Mouse (Mus musculus) ES-CJ7 (cell line): ENCODE results near the gene Btnl2.

ENCODE experiments used
- DNase-seq: peaks from one replicate; pipeline ENCODE4 v3.0.0; 2011; ENCODE audit warnings: low read depth, low spot score

The Btnl2 gene

DNA sequence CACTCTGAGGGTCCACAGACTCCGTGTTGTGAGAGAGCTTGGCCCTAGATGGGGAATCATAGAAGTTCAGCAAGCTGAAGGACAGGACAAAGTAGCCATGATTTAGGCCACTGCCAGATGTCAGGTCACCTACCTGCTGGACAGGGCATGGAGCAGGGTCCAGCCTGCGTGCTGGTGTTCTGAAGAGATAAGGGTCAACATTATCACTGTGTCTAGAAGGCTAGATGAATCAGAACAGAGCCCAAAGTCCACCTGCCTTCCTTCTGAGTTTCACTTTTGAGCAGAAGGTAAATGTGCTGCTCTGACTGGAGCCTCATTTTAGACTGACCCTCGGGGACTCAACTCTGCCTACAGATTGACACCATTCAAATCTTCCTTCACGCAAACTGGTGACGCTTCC, at the start of gene Btnl2:
Gene Btnl2 (plus strand): TSS at position 284 of the 400 bp plus-strand sequence.
- DNase-seq: no peak

DNA sequence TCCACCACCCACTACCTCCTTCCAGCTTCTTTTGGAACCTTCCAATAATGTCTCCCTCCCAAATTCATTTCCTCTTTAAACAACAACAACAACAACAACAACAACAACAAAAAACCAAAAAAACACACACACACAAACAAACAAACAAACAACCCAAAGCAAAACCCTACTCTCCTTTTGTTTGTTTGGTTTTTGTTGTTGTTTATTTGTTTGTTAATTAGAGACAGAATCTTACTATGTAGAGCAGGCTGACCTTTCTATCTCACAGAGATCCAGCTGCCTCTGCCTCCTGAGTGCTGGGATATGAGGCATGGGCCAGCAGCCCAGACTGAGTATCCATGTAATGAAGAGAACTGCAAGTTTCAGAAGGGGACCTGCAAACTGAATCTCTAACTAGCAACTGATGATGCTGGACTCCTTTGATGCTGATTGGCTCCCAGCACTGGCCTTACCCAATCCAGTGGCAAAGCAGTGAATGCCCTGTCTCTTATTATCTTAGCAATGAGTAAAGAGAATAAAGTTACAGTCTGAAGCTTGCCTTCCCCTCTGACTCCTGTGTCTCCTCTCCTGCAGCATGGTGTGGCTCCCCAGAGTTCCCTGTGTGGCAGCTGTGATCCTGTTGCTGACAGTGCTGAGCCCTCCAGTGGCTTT, 49.1 kb upstream of the Btnl2 start, which contains the start of gene H2-Eb1:
Gene H2-Eb1 (plus strand): TSS at position 488 of the 651 bp plus-strand sequence.
- peak; percentile 73 for DNase-seq

DNA sequence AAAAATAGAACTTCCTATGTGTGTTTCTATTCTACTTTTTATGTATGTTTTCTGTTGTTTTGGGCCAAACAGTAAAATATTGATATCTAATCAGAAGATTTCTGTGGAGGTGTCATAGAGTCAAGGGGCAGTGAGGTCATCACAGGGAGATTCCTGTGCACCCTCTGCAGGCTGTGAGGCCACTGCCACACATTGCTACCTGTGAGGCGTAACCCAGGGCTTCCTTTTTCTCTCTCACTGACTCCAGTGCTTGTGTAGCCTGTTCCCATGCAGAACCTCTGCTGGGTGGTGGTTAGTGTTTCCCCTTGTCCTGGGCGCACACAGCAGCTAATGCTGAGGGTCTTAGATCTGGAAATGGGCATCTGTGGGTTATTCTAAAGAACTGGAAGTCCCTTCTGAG, 48.2 kb upstream of the Btnl2 start:
- no peak for DNase-seq

DNA sequence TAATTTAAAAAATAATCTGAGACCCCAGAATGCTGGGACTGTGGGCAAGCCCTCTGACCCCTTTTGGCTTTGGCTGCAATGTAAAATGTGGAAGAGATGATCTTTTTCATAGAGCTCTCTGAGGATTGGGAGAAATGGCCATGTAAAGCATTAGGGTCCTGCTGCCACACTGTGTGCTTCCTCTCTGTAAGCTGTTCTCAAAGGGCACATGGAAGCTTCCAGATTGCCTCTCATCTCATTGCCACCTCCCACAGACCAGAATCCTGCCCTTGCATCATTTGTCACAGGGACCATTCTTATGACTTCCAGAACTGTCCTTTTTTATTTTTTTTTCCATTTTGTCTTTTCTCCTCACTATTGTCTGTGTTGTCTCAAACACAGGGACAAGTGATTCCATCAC, 47.4 kb upstream of the Btnl2 start:
- DNase-seq: no peak

DNA sequence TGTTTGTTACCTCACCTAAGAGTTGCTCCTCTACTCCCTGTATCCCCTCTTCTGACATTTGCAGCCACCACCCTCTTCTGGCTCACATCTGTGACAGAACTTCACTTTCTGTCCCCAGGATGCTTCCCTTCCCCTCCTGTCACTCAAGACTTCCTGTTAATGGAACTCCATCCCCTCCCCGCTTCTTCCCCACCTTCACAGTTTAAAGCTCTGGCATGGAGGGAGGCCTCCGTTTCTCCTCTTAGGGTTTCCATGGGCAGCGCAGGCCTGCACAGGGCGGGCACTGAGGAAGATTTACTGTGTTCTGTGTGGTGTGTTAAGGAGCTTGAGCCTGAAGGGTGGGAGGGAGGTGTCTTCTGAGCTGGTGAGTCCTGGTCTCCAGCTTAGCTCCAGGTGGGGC, 46.5 kb upstream of the Btnl2 start:
- DNase-seq: no peak

DNA sequence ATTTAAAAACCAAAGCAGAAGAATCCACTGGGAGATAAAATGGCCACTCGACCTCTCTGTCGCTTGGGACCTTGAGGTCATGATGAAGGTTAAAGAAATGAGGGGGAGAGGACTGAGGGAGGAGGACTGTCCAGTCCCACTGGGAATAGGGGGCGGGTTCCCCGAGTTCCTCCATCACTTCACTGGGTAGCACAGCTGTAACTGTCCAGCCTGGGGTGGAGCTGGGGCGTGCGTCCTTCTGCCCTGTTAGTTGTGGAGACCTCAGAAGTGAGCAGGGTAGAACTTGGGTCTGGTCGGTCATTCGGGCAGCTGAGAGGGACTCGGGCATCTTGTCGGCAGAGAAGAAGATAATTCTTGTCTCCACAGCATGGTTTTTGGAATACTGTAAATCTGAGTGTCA, 45.4 kb upstream of the Btnl2 start:
- no peak for DNase-seq

DNA sequence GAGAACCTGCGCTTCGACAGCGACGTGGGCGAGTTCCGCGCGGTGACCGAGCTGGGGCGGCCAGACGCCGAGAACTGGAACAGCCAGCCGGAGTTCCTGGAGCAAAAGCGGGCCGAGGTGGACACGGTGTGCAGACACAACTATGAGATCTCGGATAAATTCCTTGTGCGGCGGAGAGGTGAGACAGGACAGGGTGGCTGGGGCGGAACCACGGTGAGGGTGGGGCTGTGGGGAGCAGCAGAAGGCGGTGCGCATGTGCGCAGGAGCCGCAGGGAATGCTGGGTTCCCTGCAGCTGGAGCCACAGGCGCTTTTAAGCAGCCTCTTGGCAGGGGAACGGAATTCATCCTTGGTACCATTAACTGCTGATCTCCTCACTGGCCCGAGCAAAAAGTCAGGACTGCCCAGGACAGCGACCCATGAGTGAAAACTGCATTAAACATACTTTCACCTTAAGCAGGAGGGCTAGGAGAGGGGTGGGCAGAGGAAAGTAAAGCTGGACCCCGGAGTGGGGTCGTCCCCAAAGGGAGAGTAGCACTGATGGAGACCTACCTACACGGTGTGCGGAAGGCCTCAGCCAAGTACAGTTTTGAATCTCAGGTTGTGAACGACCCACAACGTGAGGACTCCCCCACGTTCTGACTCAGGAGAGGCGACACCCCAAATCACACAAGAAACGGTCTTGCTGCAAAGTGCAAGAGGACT, 44.8 kb upstream of the Btnl2 start:
- no peak for DNase-seq

DNA sequence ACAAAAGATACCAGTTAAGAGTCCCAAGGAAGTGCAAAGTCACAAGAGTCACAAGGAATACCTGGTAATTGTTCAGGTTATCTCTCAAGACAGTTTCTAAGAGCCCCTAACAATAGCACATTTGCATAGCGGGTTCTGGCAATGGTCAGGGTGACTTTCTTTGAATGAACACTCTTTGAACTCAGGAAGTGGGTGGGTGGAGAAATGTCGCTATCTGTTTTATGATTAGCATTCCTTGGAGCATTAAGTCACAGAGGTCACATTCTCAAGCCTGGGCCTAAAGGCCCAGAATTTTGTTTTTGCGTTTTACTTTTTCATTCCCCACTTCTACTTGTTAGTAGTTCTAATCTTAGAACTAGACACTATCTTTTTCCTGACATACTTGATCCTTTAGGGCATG, 44.1 kb upstream of the Btnl2 start:
- DNase-seq: peak; percentile 19

DNA sequence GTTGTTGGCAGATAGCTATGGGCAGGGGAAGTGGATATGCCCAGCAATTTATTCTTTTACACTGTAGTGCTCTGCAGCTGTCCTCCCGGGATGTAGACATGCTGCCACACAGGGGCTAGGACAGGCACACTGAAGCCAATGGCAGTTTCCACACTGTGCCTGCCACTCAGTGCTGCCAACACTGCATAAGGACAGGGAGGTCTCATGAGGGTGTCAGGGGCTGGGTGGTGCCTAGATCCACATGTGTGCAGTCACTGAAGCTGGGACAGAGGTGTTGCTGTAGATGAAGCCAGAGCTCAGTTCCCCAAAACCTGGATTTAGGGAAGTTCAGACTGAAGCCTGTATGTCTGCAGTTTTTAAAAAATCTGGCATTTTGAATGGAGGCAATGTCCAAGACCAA, 42.4 kb upstream of the Btnl2 start:
- no peak for DNase-seq

DNA sequence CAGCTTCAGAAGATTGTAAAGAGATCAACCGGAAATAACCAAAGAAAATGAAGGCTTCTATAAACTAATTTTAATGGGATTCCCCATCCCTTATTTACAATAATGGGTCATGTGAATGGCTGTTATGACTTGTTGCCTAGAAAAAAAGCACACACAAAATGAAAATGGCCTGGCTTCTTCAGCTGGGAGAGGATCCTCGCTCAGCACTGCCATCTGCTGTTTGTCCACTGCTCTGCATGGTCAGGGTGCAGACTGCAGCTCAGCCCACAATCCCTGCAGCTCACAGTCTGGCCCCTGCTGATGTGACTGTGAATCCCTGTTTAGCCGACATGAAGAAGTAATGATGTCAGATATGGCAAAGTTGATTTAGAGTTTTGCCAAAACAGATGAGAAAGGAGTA, 41.2 kb upstream of the Btnl2 start:
- DNase-seq: peak; percentile 78

DNA sequence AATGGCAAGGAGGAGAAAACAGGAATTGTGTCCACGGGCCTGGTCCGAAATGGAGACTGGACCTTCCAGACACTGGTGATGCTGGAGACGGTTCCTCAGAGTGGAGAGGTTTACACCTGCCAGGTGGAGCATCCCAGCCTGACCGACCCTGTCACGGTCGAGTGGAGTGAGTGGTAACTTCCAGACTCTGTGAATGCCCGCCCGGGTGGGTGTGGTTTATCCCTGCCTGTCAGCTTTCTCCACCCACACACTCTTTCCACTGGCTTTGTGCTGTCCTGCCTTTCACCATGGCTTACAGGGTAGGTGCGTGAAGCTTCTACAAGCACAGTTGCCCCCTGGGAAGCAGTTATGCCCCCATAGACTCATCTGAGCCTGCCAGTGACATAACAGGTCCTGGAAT, 40.3 kb upstream of the Btnl2 start:
- DNase-seq: no peak

DNA sequence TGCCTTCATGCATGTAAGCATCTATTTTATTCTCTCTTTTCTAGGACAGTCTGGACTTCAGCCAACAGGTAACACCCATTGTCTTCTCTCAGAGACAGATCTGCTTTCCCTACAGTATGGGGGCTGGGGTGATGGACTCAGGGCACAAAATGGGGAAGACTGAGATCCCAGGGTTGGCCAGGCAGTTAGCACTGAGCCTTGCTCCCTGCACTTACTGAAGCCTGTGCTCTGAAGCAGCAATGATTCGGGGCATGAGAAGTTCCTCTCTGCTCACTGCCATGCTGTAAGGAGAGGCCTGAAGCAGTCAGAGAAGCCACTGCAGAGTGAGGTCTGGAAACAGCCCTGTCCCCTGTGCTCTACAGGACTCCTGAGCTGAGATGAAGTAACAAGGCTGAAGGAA, 39.1 kb upstream of the Btnl2 start:
- no peak for DNase-seq

DNA sequence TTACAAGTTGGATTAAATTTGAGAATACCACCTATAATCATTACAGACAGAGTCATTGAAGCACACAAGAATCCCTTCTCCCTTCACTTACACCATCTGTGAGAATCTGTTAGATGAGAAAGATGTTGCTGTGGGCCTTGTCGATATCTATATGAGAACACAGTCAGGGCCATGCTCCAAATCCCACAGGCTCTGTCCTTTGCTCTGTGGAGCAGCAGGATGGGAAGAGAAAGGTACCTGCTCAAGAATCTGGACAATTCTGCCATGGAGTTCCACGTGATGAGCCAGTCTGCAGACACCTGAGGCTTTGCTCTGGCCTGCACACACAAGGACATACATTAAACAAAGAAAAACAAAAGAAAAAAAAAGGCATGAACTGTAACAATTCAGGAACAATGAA, 37.9 kb upstream of the Btnl2 start:
- no peak for DNase-seq

DNA sequence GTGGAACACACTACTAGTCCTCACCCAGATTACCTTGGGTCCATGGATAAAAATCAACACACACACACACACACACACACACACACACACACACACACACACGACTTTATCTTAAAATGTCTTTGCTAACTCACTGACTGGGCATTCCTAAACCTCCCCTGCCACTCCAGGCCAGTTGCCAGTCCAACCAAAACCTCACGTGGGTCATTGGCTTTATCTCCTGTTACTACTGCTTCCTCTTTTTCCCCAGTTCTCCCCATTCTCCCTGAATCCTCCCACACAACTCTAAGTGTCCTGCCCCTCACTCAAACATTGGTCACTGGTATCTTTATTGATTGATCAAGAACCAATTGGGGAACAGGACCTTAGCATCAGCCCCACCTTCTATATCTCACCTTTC, 37.3 kb upstream of the Btnl2 start:
- DNase-seq: no peak

DNA sequence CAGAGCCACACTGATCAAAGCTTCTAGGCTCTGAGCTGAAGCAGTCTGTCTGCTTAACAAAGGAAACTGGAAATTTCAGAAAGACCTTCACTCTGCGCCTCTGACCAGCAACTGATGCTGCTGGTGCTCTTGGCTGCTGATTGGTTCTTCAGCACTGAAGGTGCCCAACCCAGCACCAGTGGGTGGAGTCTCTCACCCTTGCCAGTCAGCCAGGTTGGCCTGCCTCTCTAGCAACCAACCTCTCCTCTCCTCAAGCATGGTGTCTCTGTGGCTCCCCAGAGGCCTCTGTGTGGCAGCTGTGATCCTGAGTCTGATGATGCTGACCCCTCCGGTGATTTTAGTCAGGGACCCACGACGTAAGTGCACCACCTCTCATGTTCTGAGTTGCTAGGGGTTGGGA, 29.2 kb upstream of the Btnl2 start, which contains the start of gene H2-Eb2:
Gene H2-Eb2 (plus strand): TSS at position 230 of the 400 bp plus-strand sequence.
- DNase-seq: no peak

DNA sequence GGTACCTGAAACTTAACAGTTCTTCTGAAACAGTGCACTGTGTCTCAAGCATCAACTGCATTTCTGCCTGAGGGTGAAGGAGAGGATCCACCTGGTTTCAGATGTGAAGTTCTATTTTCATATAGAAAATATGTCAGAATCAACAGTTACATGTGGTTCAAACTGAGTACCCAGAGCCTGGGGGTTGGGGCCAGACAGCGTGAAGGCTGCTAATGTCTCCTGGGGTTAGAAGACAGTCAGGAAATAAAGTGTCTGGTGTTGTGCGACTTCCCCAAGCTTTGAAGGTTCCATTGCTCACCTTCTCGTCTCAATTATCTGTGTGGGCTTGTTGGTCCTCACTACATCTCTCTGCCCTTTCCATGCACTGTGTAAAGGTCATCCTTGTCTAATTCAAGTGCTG, 28.2 kb upstream of the Btnl2 start:
- no peak for DNase-seq

DNA sequence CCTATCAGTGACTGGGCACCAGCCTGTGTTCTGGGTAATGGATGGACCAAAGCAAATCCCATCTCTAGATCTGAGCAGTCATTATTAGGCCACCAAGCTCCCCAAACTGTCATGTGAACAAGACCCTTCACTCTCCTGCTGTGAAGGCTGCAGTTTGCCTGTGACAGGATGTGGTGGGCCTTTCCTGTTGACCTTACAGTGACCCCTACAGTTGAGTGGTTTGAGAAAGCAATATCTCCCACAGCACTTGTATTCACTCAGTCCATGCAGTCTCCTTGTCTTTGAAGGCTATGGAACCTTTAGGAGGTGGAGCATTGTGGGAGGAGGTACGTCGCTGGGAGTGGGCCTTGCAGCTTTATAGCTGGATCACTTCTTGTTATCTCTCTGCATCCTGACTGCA, 24.8 kb upstream of the Btnl2 start:
- DNase-seq: no peak

DNA sequence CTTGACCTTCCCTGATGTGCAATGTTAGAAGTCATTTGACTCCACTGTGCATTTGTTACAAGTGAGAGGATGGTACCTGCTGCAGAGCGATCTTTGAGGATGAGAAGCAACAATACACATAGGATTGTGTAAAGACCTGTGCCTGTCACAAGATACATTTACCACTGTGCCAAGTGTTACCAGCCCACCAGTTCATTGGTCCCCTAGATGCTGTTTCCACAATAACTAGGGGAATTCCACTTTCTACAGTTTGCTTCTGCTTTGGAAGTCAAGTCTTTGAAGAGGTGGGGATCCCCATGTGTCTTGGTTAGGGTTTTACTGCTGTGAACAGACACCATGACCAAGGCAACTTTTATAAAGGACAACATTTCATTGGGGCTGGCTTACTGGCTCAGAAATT, 23.4 kb upstream of the Btnl2 start:
- DNase-seq: no peak

DNA sequence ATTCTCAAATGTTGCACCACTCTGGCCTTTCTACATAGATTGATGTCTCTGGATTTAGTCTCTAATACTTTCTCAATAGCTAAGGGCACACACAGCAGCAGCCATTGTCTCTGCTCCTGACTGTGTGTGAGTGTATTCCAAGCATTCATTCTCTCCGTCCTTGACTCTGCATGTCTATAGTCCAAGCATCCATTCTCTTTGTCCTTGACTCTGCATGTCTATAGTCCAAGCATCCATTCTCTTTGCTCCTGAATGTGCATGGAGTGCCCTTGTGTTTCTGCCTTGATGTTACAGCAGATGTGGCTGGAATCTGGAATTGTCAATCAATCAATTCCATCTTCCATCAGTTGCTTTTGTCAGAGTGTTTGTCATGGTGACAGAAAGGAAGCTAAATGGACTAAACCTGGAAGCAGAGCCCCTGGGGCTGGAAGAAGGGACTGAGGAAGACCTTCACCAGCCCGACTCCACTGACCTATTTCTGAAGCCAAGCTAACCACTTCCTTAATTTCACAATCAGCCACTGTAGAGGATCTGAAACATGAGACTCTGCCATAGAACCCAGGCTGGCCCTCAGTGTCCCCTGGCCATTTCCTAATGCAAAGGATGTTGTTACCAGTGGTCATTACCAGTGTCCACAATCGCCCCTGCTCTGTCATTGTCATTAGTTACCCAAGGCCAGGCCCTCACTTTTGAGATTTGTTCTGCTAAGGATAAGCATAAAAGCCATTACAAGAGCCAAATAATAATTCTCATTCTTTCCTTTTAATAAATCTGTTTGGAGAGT, 13.8 kb upstream of the Btnl2 start:
- DNase-seq: peak; percentile 67

DNA sequence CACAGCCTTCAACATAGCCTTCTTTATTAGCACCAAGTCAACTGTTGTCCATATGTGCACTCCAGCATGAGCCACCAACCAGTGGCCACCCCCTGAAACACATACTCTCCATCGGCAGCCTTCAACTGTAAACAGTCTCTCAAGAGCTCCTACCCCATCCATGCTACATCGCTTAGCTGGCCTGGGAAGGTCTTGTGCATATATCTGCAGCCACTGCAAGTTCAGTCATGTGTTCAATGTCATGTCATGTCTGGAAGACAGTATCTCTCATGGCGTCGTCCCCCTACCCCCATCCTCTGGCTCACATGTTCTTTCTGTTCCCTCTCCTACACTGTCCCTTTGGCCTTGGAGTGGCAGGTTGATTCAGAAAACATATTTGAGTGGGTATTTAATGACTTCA, 9.7 kb upstream of the Btnl2 start:
- DNase-seq: no peak

DNA sequence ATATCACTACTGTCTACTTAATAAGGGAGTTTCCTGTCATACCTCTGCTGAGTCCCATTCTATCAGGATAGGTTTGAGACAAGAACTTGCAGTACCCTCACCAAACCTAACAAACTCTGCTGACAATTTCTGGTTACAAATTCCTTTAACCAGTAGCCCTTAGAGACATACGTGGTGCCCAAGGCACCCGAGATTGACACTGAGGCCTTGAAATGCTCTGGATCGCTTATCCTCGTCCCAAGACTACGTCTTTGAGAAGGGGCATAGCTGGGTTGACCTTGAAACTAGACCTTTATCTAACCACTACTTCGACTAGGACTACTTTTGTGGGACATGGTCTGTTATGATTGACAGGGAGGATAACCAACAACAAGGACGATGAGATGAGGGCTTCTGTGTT, 9.1 kb upstream of the Btnl2 start:
- DNase-seq: no peak

DNA sequence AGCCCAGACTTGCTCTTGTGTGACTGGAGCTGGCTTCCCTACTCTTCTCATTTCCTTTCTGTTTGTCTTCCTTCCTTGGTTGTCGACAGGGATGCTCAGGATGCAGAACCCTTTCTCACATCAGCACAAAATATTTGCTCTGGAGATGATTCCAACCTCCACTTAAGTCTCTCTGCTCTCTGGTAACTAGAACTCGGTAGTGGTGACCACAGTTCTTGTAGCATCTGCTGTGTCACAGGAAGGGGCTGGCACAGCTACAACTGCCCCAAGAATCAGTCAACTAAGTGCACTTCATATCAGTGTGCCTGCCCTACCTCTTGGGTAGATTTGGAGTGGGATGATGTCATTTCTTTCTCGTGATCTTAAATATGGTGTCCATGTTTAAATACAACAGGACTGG, 8.6 kb upstream of the Btnl2 start:
- no peak for DNase-seq
